Mouse (Mus musculus) skeletal muscle tissue, postnatal 0 days (tissue): ENCODE data around the gene Gm5485. TPM values are rescaled to one million over a fixed set of nuclear protein-coding genes. Genes with fewer than 3 reads are reported as not detected.

ENCODE experiments used
- polyA plus RNA-seq: library from polyadenylated mRNA; unstranded; fragments of >200 nt; fragmentation: Nextera tagmentation; extraction: Ambion mirVana; gene quantifications from 2 replicates; pipeline ENCODE4 v1.2.1, GENCODE M21; 2015

Gm5485 gene
- not detected in 2 replicates for polyA plus RNA-seq

GRCm38 (mm10) chr16:48412246-48412645 is at the start of gene Gm5485:
Gene Gm5485, minus strand, starts transcription at chr16:48412416.

GRCm38 (mm10) chr16:48431027-48431426 is 18.8 kb upstream of the Gm5485 start, which contains the start of gene Morc1:
Gene Morc1, plus strand, starts transcription at chr16:48431237.

Other genes starting within 250 kb of the Gm5485 start
- gene Dppa4, start 128.7 kb downstream of the Gm5485 start, polyA plus RNA-seq: not detected in 2 replicates
- gene Dppa2, start 108.5 kb downstream of the Gm5485 start, polyA plus RNA-seq: not detected in 2 replicates
- 0.05 TPM in 1 of 2 replicates, not detected in the other for gene Morc1, start 18.8 kb upstream of the Gm5485 start, polyA plus RNA-seq